Mouse (Mus musculus) hindbrain, embryonic 13.5 days (tissue): ENCODE data around the gene Phxr2. TPM values are rescaled to one million over a fixed set of nuclear protein-coding genes. Genes with fewer than 3 reads are reported as not detected.

Experiments
- ATAC-seq: fragments of 200-750 bp; cut with Nextera tagmentation; 2 replicates; pipeline ENCODE4 v1.8.0; 2017; ENCODE audit warnings: moderate TSS enrichment; ENCODE audit not compliant: low FRiP score
- H3K27ac ChIP-seq: fragments of 300-500 bp; sonication (generic); 2 replicates; pipeline ENCODE4 v1.5.1; 2015; ENCODE audit warnings: inconsistent platforms, mild to moderate bottlenecking, moderate library complexity
- H3K27me3 ChIP-seq: fragments of 300-500 bp; sonication (generic); 2 replicates; pipeline ENCODE4 v1.6.1; 2015; ENCODE audit warnings: mild to moderate bottlenecking, inconsistent platforms
- H3K36me3 ChIP-seq: fragments of 300-500 bp; sonication (generic); 2 replicates; pipeline ENCODE4 v1.6.1; 2015; ENCODE audit warnings: mild to moderate bottlenecking, inconsistent platforms
- H3K4me1 ChIP-seq: fragments of 300-500 bp; sonication (generic); replicated peaks from 2 replicates; pipeline ENCODE4 v1.6.1; 2015; ENCODE audit warnings: inconsistent platforms
- H3K4me2 ChIP-seq: fragments of 300-500 bp; sonication (generic); 2 replicates; pipeline ENCODE4 v1.6.1; 2015; ENCODE audit warnings: inconsistent platforms, mild to moderate bottlenecking, moderate library complexity
- H3K4me3 ChIP-seq: fragments of 300-500 bp; sonication (generic); 2 replicates; pipeline ENCODE4 v1.5.1; 2015; ENCODE audit warnings: mild to moderate bottlenecking, inconsistent platforms
- H3K9ac ChIP-seq: fragments of 300-500 bp; sonication (generic); 2 replicates; pipeline ENCODE4 v1.6.1; 2015; ENCODE audit warnings: mild to moderate bottlenecking, inconsistent platforms
- H3K9me3 ChIP-seq: fragments of 300-500 bp; sonication (generic); 2 replicates; pipeline ENCODE4 v1.6.1; 2016; ENCODE audit warnings: inconsistent platforms
- WGBS: fragments of 180-500 bp; shearing (Covaris S2); methylation state at CpG from one replicate; pipeline ENCODE4 v1.1.7; 2015; 5-methylcytosine and 5-hydroxymethylcytosine counted together
- polyA plus RNA-seq: library from polyadenylated mRNA; unstranded; fragments of >200 nt; fragmentation: Nextera tagmentation; extraction: Ambion mirVana; gene quantifications from 2 replicates; pipeline ENCODE4 v1.2.1, GENCODE M21; 2015

The Phxr2 gene
- polyA plus RNA-seq, 1 experiment from 2014 or later = not detected

DNA sequence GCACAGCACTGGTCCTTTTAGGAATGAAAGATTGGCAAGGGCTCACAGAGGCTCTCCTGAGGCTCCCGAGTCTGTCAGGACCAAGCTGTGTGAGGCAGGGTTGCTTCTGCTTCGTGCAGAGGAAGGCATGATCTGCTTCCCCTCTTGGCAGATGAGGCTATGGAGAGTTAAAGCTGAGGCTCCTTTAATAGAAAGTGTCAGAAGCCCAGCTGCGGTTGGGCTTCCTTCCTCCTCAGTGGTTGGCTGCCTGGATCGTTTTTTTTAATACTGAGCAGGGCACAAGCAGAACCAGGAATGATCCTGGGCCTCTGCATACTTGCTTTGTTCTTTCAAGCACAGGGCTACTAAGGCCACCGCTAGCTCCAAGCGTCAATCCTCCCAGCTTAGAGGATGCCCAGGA, 4.5 kb upstream of the Phxr2 start:
- H3K27me3 ChIP-seq = no peaks in the 10 kb centered on the region
- no peak overlapping the region for H3K4me2 ChIP-seq
- WGBS = 45% methylated on average over 6 of the region's 6 CpGs
- H3K9me3 ChIP-seq = no peaks in the 10 kb centered on the region
- peaks cover 45% of the 10 kb centered on the region for H3K36me3 ChIP-seq
- H3K9ac ChIP-seq = no peak overlapping the region
- peaks cover 17% of the 10 kb centered on the region for H3K4me1 ChIP-seq
- H3K4me3 ChIP-seq = no peak overlapping the region
- H3K27ac ChIP-seq = peak overlapping the region; percentile 32; the same call in 1 of the 2 replicates
- ATAC-seq = 0 out of 2 replicates have a peak, but pooled peaks have one; percentile 14

DNA sequence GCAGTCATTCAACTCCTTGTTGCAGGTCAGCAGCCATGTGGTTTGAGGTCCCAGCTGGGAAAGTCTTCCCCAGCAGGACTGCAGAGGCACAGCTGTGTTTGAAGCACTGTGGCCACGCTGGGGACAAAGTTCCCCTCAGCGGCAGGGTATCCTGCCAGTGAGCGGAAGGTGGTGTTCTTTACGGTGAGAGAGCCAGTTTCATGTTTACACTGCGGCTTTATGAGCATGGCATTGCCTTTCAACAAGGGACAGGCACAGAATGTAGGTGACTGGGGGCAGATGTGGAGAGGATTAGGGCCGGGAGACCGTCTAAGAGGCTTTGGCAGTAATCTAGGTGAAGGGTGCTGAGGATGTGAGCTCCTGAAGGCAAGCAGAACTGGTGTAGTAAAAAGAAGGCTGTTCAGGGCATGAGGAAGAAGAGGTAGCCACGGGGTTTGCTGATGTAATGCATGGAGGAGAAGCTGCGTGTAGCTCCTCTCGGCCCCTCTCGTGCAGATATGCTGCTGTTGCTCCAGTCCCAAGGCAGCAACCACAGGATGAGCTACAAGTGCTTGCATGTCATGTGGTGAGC, 1.7 kb upstream of the Phxr2 start:
- Histone ChIP-seq H3K4me2 (no peak overlapping the region), H3K36me3 (peaks cover 36% of the 10 kb centered on the region)
- 87% methylated on average over 11 of the region's 11 CpGs for WGBS

DNA sequence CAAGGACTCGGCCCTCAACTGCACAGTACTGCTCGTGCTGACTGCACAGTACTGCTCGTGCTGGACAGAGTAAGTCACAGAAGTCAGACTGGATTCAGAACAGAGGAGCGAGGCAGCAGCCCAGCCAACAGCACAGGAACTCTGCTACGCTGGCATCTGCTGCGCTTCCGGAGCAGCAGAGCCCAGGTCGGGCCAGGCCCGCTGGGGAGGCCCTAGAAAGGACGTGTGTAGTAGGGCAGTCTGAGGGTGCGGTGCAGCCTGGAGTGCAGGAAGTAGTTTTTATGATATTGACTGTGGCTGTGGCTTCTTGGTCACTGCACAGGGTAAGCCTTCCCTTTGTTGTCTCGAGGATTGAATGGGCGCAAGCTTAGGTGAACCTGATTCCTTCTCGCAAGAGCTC, 829 bp upstream of the Phxr2 start:
- Histone ChIP-seq H3K27me3 (no peaks in the 10 kb centered on the region), H3K9me3 (no peaks in the 10 kb centered on the region), H3K9ac (no peak overlapping the region), H3K4me1 (peaks cover 17% of the 10 kb centered on the region), H3K4me2 (no peak overlapping the region), H3K36me3 (peaks cover 31% of the 10 kb centered on the region), H3K27ac (no peak overlapping the region), H3K4me3 (no peak overlapping the region)
- no peak for ATAC-seq
- 93% methylated on average over 14 of the region's 14 CpGs for WGBS

More for the DNA sequence above, 1.7 kb upstream of the Phxr2 start:
- no peak for ATAC-seq
- Histone ChIP-seq H3K27me3 (no peaks in the 10 kb centered on the region), H3K27ac (no peak overlapping the region), H3K4me1 (peaks cover 17% of the 10 kb centered on the region), H3K4me3 (no peak overlapping the region), H3K9ac (no peak overlapping the region), H3K9me3 (no peaks in the 10 kb centered on the region)

DNA sequence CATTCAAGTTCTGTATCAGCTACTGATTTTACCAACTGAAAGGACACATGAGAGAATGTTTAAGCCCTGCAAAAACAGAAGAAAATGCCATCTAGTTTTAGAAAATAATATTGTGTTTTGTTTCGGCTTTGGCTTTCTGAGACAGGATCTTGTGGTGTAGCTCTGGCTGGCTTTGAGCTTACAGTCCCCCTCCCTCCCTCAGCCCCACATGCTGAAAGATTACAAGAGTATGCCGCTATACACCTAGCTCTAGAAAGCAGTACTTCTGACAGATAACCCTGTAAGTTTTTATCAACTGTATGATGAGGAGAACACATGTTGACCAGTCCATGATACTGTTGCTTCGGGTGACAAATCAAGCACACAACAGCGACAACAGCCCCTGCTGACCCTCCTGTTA, 6.7 kb downstream of the Phxr2 start:
- whole genome bisulfite sequencing = 89% methylated on average over 4 of the region's 4 CpGs
- H3K36me3 ChIP-seq = 0 out of 2 replicates have a peak, but pooled peaks cover 3% of the 10 kb centered on the region
- ATAC-seq = no peak
- H3K9me3 ChIP-seq = no peaks in the 10 kb centered on the region
- H3K27ac ChIP-seq = no peak overlapping the region
- no peak overlapping the region for H3K4me2 ChIP-seq
- no peak overlapping the region for H3K9ac ChIP-seq
- 0 out of 2 replicates have a peak, but pooled peaks cover 4% of the 10 kb centered on the region for H3K4me1 ChIP-seq
- H3K4me3 ChIP-seq = no peak overlapping the region
- no peaks in the 10 kb centered on the region for H3K27me3 ChIP-seq

DNA sequence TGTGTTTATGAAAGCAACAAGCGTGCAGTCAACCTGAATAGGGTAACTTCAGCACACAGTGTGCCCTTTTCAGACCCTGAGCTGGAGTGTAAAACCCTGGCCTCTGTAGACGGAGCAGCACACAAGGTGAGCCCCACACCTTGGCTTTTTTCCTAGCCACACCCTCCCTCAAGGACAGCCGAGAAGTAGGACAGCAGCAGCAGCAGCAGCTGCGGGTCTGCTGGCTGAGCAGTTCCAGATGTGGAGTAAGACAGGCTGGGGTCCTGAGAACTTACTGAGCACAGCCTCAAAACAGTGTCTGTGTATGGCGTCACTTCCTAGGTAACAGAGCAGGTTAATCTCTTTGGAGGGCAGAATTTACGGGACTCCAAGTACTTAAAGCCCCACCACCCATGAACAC, 7.4 kb downstream of the Phxr2 start:
- 0 out of 2 replicates have a peak, but pooled peaks cover 8% of the 10 kb centered on the region for H3K4me1 ChIP-seq
- H3K4me3 ChIP-seq = no peak overlapping the region
- H3K4me2 ChIP-seq = no peak overlapping the region
- 0 out of 2 replicates have a peak, but pooled peaks cover 3% of the 10 kb centered on the region for H3K36me3 ChIP-seq
- no peaks in the 10 kb centered on the region for H3K27me3 ChIP-seq
- H3K27ac ChIP-seq = no peak overlapping the region
- no peak overlapping the region for H3K9ac ChIP-seq
- no peak for ATAC-seq
- H3K9me3 ChIP-seq = no peaks in the 10 kb centered on the region
- WGBS = 84% methylated on average over 6 of the region's 6 CpGs

DNA sequence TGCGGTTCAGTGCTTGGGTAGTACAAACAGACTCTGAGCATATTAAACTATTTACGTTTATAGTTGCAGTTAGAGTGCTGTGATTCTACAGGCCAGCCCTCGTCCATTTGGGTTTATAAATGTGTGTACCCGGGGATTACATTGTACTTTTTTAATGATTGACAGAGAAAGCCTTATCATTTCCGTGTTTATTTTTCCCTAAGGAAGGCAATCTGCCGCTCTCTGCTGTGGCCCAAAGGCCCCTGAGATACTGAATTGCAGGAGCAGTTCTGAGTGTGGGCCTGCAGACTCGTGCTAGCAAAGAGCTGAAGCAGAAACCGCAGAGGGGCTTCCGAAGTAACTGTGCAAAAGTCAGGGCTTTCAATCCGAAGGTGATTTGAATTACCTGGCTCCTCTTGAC, 8.2 kb downstream of the Phxr2 start:
- ATAC-seq = no peak
- no peaks in the 10 kb centered on the region for H3K9me3 ChIP-seq
- H3K36me3 ChIP-seq = 0 out of 2 replicates have a peak, but pooled peaks cover 3% of the 10 kb centered on the region
- H3K4me3 ChIP-seq = no peak overlapping the region
- no peak overlapping the region for H3K4me2 ChIP-seq
- H3K27me3 ChIP-seq = no peaks in the 10 kb centered on the region
- no peak overlapping the region for H3K9ac ChIP-seq
- 0 out of 2 replicates have a peak, but pooled peaks cover 12% of the 10 kb centered on the region for H3K4me1 ChIP-seq
- no peak overlapping the region for H3K27ac ChIP-seq
- 84% methylated on average over 10 of the region's 10 CpGs for WGBS

DNA sequence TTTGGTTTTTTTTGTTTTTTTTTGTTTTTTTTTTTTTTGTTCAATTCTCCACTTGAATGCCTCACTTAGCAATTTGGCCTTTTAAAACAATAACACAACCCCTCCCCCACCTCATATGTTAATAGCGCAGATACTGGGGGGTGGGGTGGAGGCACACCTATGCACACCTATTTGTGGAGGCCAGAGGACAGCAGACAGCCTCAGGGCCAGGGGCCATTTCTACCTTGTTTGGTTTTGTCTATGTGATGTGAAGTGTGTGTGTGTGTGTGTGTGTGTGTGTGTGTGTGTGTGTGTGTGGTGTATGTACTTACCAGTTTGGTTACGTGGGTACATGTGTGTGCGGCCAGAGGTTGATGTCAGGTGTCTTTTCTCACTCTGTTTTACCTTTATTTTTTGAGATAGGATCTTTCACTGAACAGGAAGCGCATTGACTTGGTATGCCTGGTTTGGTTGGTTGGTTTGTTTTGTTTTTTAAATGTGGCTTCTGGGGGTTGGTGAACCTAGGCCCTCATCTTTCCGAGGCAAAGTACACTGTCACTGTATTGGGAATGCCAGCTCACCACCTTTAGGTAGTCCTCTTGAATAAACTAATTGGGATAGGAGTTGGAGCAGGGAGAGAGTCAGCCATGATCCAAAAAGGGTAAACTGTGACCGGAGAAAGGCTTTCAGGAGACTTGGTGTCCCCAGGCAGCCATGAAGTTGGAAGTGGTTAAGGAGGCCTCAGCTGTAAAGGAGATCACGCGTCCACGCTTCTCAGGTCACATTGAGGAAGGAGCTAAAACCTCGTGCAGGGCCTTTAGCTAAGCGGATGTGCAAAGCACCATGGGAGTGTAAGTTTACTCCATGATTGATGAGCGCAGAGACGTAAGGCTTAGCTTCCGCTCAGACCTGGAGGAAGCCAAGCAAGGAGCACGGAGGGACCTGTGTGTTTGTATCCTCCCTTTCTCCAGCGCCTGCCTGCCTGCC, 9.2 kb downstream of the Phxr2 start:
- Histone ChIP-seq H3K27ac (no peak overlapping the region), H3K36me3 (0 out of 2 replicates have a peak, but pooled peaks cover 3% of the 10 kb centered on the region), H3K4me1 (peaks cover 16% of the 10 kb centered on the region; the same call in 1 of the 2 replicates), H3K4me2 (no peak overlapping the region), H3K9ac (no peak overlapping the region), H3K4me3 (no peak overlapping the region), H3K9me3 (no peaks in the 10 kb centered on the region), H3K27me3 (no peaks in the 10 kb centered on the region)
- no peak for ATAC-seq
- WGBS = 89% methylated on average over 16 of the region's 16 CpGs

DNA sequence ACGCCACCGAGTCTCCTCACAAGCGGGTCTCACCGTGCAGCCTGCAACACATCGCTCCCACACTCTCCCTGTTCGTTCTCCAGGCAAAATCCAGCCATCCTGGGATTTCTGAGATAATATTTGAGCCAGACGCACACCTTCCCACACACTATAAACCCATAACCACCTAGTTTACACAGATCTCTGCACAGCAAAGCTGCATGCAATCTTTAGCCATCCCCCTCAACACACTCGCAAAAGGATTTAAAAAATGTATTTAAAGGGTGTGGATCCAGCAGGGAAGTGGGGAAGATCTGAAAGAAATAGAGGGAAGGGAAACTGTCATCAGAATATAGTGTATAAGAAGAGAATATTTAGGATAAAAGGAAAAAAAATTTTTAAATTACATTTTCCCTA, 9.9 kb downstream of the Phxr2 start:
- Histone ChIP-seq H3K4me3 (no peak overlapping the region), H3K9me3 (no peaks in the 10 kb centered on the region), H3K27me3 (no peaks in the 10 kb centered on the region), H3K9ac (no peak overlapping the region), H3K4me2 (no peak overlapping the region), H3K4me1 (peaks cover 21% of the 10 kb centered on the region), H3K36me3 (peaks cover 4% of the 10 kb centered on the region), H3K27ac (no peak overlapping the region)
- WGBS = 78% methylated on average over 8 of the region's 8 CpGs
- ATAC-seq = no peak

DNA sequence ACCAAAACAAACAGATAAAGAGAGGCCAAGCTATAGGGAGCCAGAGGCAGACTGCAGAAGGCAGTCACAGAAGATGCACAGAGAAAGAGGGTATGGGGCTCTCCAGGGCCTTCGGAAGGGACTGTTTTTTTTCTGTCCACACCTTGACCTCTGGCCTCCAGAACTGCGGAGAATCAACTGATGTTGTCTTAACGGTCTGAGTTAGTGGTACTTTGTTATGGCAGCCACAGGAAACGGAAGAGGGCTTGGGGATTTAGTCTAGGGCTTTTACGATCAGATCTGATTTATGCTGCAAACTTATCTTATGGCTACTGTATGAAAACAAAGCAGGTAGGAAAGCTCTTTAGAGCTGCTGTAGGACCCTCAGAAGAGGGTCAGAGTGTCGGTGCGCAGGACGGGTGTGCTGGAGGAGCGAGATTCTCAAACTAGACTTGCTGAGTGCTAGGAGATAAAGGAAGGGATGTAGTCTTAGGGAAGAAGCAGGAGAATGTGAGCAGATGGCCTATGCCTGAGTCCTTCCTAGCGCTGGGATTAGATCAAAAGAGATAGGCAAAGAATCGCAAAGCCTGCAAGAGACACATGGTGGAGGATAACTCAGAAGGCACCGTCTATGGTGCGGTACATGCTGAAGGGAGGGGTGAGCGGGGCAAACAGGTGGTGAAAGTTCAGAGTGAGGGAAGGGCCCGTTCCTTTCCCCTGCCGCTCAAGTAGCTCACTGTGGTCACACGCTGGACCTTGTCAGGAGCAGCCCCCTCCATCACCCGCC, 10.5 kb downstream of the Phxr2 start:
- Histone ChIP-seq H3K9ac (no peak overlapping the region), H3K4me2 (no peak overlapping the region), H3K27ac (no peak overlapping the region), H3K9me3 (no peaks in the 10 kb centered on the region), H3K27me3 (no peaks in the 10 kb centered on the region), H3K36me3 (peaks cover 10% of the 10 kb centered on the region), H3K4me3 (no peak overlapping the region), H3K4me1 (peaks cover 26% of the 10 kb centered on the region)
- 65% methylated on average over 17 of the region's 18 CpGs for WGBS
- ATAC-seq = no peak

DNA sequence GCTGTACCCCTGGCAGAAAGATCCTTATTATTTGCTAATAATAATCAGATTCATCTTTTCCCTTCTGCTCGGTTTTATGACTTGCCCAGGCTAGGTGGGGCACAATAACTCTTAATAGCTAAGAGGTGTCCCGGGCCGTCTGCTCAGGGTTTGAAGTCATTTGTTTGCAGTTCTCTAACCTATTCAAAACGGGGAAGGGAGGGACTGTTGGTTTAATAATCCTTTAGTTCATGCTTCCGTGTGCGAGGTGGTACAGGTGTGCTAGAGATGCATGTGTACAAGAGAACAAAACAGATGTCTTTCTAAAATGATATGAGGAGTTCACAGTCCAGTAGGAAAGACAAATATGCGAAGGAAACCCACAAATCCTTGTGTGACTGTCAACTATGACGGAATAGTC, 11.8 kb downstream of the Phxr2 start:
- no peak for ATAC-seq
- H3K4me2 ChIP-seq = no peak overlapping the region
- no peaks in the 10 kb centered on the region for H3K9me3 ChIP-seq
- 88% methylated on average over 8 of the region's 8 CpGs for WGBS
- H3K4me1 ChIP-seq = peaks cover 35% of the 10 kb centered on the region
- no peaks in the 10 kb centered on the region for H3K27me3 ChIP-seq
- H3K27ac ChIP-seq = no peak overlapping the region
- no peak overlapping the region for H3K9ac ChIP-seq
- H3K36me3 ChIP-seq = peaks cover 22% of the 10 kb centered on the region
- no peak overlapping the region for H3K4me3 ChIP-seq

DNA sequence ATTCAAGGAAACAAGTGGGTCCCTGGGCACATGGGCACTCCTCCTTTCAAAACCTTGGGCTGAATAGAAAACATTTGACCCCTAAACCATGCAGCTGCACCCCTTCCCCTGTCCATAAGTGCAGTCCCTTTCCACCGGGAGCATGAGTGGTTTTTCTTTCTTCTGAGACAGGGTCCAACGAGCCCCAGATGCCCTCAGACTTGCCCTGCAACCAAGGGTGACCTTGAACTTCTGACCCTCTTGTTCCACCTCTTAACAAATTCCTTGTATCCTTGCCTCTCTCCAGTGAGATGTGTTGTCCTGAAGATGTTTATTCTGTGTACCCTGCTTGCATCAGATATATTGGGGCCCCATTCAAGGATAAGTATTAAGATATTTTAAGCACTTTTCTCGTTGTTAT, 12.6 kb downstream of the Phxr2 start:
- H3K36me3 ChIP-seq = peaks cover 23% of the 10 kb centered on the region
- H3K4me1 ChIP-seq = peaks cover 43% of the 10 kb centered on the region
- H3K27me3 ChIP-seq = no peaks in the 10 kb centered on the region
- no peak overlapping the region for H3K4me3 ChIP-seq
- no peak overlapping the region for H3K27ac ChIP-seq
- no peak overlapping the region for H3K4me2 ChIP-seq
- ATAC-seq = no peak
- 45% methylated on average over 3 of the region's 3 CpGs for WGBS
- H3K9me3 ChIP-seq = no peaks in the 10 kb centered on the region
- no peak overlapping the region for H3K9ac ChIP-seq

DNA sequence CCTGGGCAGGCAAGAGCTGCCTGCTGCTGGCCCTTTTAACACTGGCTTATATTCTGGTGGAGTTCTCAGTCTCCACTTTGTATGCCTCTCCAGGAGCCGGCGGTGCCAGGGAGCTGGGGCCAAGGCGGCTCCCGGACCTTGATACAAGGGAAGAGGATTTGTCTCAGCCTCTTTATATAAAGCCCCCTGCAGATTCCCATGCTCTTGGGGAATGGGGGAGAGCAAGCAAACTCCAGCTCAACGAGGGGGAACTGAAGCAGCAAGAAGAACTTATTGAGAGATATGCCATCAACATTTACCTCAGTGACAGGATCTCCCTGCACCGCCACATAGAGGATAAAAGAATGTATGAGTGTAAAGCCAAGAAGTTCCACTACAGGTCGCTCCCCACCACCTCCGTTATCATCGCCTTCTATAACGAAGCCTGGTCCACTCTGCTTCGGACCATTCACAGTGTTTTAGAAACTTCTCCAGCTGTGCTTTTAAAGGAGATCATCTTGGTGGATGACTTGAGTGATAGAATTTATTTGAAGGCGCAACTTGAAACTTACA, 17.6 kb downstream of the Phxr2 start:
- peaks cover 50% of the 10 kb centered on the region for H3K4me1 ChIP-seq
- ATAC-seq = no peak; the same call in 1 of the 2 replicates
- peak overlapping the region; percentile 93 for H3K9ac ChIP-seq
- 40% methylated on average over 12 of the region's 12 CpGs for WGBS
- H3K27ac ChIP-seq = no peak overlapping the region
- peak overlapping the region; percentile 92 for H3K4me3 ChIP-seq
- peaks cover 23% of the 10 kb centered on the region for H3K36me3 ChIP-seq
- H3K9me3 ChIP-seq = no peaks in the 10 kb centered on the region
- H3K4me2 ChIP-seq = peak overlapping the region; percentile 94
- no peaks in the 10 kb centered on the region for H3K27me3 ChIP-seq
